Mouse (Mus musculus): Measurements from ENCODE around the gene Trim31.

GRCm38 (mm10) chr17:36920239-36920638 lies 22.3 kb downstream of the Trim31 start:
- TF ChIP-seq HCFC1 (IDR thresholded peaks at IDR 0.05; ENCODE audit: borderline replicate concordance, insufficient read depth, low read length) (no peak), ZNF384 (IDR thresholded peaks at IDR 0.05; ENCODE audit: low read depth, low read length) (no peak), MAFK (IDR thresholded peaks at IDR 0.05; ENCODE audit: insufficient read depth, low read depth, low read length) (no peak), ZC3H11A (IDR thresholded peaks at IDR 0.05; ENCODE audit: borderline replicate concordance, low read depth, low read length) (no peak)

All from ES-E14 (cell line).